Mouse (Mus musculus) megakaryocyte, embryonic 14.5 days (primary cell): ENCODE measurements around the gene Col5a2. TPM values are rescaled to one million over a fixed set of nuclear protein-coding genes. Genes with fewer than 3 reads are reported as not detected.

Experiments
- H3K27me3 ChIP-seq: replicated peaks from 2 replicates; pipeline ENCODE3; 2012; ENCODE audit warnings: inconsistent platforms
- H3K36me3 ChIP-seq: replicated peaks from 2 replicates; pipeline ENCODE3; 2012; ENCODE audit warnings: low read length, inconsistent platforms, mixed read lengths
- H3K4me1 ChIP-seq: 2 replicates; pipeline ENCODE4 v1.6.1; 2012; ENCODE audit warnings: inconsistent platforms
- H3K4me3 ChIP-seq: replicated peaks from 2 replicates; pipeline ENCODE3; 2012; ENCODE audit warnings: moderate library complexity, mild to moderate bottlenecking, inconsistent platforms
- H3K9me3 ChIP-seq: 2 replicates; pipeline ENCODE4 v1.6.1; 2012; ENCODE audit warnings: inconsistent platforms
- FLI1 ChIP-seq: IDR thresholded peaks from 2 replicates; pipeline ENCODE4 v1.6.1; 2012; ENCODE audit warnings: low read length, inconsistent platforms, mixed read lengths
- GATA1 ChIP-seq: IDR thresholded peaks from 3 replicates; pipeline ENCODE4 v1.6.1; 2012; ENCODE audit warnings: mixed read lengths, low read length, inconsistent platforms, borderline replicate concordance
- polyA plus RNA-seq: library from polyadenylated mRNA; stranded (reverse); fragments of >175 nt; gene quantifications from 2 replicates; pipeline ENCODE4 v1.2.3, GENCODE M21; 2012; ENCODE audit warnings: low replicate concordance; ENCODE audit not compliant: insufficient read depth

Gene Col5a2
- polyA plus RNA-seq, 1 experiment = not detected

GRCm38 (mm10) chr1:45359147-45359546, 143.9 kb downstream of the Col5a2 start:
- no peaks in the 10 kb centered on the region for H3K36me3 ChIP-seq
- peaks cover 5% of the 10 kb centered on the region; the same call in 1 of the 2 replicates for H3K9me3 ChIP-seq
- TF ChIP-seq GATA1 (no peak), FLI1 (no peak)
- H3K4me3 ChIP-seq = no peak overlapping the region
- no peaks in the 10 kb centered on the region for H3K4me1 ChIP-seq
- no peaks in the 10 kb centered on the region for H3K27me3 ChIP-seq

DNA sequence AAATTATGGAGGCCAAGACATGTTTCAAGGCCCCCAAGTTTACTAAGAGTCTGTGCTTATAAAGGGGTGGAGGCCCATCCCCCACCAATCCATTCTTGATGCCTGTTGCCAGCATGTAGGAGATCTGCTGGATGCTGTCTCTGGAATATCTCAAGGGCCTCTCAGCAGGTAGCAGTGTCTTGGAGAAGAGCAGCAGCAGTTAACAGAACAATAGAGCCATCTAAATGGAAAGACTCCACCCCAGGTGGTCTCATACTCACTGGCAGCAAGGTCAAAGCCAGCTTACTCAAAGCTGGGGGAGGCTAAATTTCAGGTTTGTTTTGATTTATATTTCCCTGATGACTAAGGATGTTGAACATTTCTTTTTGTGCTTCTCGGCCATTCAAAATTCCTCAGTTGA, 145.1 kb downstream of the Col5a2 start:
- Histone ChIP-seq H3K27me3 (no peaks in the 10 kb centered on the region), H3K4me3 (no peak overlapping the region), H3K36me3 (no peaks in the 10 kb centered on the region), H3K4me1 (no peaks in the 10 kb centered on the region), H3K9me3 (peaks cover 5% of the 10 kb centered on the region; the same call in 1 of the 2 replicates)
- TF ChIP-seq FLI1 = no peak
- TF ChIP-seq GATA1 = no peak

GRCm38 (mm10) chr1:45355944-45356343, 147.1 kb downstream of the Col5a2 start:
- Histone ChIP-seq H3K36me3 (no peaks in the 10 kb centered on the region), H3K4me3 (no peak overlapping the region), H3K4me1 (no peaks in the 10 kb centered on the region), H3K9me3 (peaks cover 5% of the 10 kb centered on the region; the same call in 1 of the 2 replicates), H3K27me3 (no peaks in the 10 kb centered on the region)
- TF ChIP-seq GATA1 (no peak), FLI1 (no peak)

GRCm38 (mm10) chr1:45329149-45329548, 173.9 kb downstream of the Col5a2 start:
- no peak for TF ChIP-seq FLI1
- TF ChIP-seq GATA1 = no peak
- Histone ChIP-seq H3K9me3 (no peaks in the 10 kb centered on the region), H3K36me3 (no peaks in the 10 kb centered on the region), H3K4me3 (no peak overlapping the region), H3K27me3 (no peaks in the 10 kb centered on the region), H3K4me1 (no peaks in the 10 kb centered on the region)

Other genes with a start within 250 kb of the Col5a2 start
- gene Col3a1, start 191.7 kb downstream of the Col5a2 start, polyA plus RNA-seq = not detected in 2 replicates